Mouse (Mus musculus): Measurements from ENCODE around the gene Nrxn3.

DNA sequence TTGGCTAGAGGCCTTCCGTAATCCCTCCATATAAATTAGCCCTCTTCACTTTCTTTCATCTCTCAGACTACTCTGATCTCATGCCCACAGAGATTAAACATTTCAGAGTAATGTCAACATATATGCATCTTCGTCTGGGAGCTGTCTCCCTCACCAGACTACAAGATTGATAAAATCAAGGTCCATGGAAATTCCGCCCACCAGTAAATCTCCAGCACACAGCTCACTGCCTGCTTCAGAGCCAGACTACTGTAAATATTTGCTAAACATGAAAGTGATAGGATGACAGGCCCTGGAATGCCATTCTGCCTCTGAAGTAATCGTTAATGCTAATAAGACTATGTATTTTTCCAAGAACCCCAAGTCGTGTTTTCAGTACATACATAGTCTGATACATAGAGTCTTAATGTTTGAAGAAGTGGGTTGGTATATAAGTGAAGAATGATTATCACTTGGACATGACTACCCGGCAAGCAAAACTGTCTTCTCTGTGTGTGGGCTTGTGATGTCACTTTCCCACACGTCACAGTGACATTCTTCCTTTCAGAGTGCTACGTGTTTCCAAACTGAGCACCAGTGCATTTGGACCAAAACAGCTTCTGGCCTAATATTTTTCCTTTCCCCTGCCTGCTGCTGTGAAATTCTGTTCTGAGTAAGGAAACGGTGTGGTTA is 433.5 kb downstream of the Nrxn3 start:
- TF ChIP-seq CTCF (IDR thresholded peaks at IDR 0.05; ENCODE audit: low read depth, low read length) (no peak), POLR2A (IDR thresholded peaks at IDR 0.05; ENCODE audit: borderline replicate concordance, low read depth, low read length) (no peak)
